Mouse (Mus musculus) brain, embryonic 14.5 days (tissue): Measurements from ENCODE around the gene Lman2. TPM values are rescaled to one million over a fixed set of nuclear protein-coding genes. Genes with fewer than 3 reads are reported as not detected.
A peak's percentile ranks its signal among the peaks of the same experiment; 100 is the strongest.

Source experiments
- DNase-seq: peaks from one replicate; pipeline ENCODE4 v3.0.0-alpha.2; 2011; ENCODE audit warnings: low read depth
- CTCF ChIP-seq: fragments of 200-500 bp; IDR thresholded peaks from 2 replicates; pipeline ENCODE4 v1.5.1; 2012; ENCODE audit warnings: inconsistent platforms, mild to moderate bottlenecking, moderate library complexity, borderline replicate concordance; ENCODE audit not compliant: insufficient read depth, insufficient read length; ENCODE audit errors: extremely low read depth
- POLR2A ChIP-seq: fragments of 200-500 bp; IDR thresholded peaks from 2 replicates; pipeline ENCODE4 v1.6.1; 2012; ENCODE audit warnings: mild to moderate bottlenecking, inconsistent platforms, borderline replicate concordance; ENCODE audit not compliant: poor library complexity, insufficient read depth, insufficient read length, severe bottlenecking; ENCODE audit errors: extremely low read depth
- polyA plus RNA-seq: library from polyadenylated mRNA; depleted of rRNA; stranded (reverse); fragments of >200 nt; gene quantifications from 2 replicates; pipeline ENCODE4 v1.2.3, GENCODE M21; 2012

Lman2 gene
- polyA plus RNA-seq, 1 experiment: 66.2 TPM

DNA sequence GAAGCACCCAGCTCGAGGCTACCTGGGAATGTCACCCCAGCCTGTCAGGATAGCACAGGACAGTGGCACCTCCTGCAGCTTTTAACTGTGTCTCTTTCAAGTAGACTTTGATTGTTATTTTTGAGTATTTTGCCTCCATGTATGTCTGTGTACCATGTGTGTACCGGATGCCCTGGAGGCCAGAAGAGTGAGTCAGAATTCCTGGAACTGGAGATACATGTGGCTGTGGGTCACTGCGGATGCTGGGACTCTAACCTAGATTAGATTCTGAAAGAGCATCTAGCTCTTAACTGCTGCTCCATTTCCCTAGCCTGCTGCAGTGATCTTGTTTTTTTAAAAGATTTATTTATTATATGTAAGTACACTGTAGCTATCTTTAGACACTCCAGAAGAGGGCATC lies 30.3 kb downstream of the Lman2 start:
- TF ChIP-seq POLR2A (no peak), CTCF (no peak)
- DNase-seq: no peak

DNA sequence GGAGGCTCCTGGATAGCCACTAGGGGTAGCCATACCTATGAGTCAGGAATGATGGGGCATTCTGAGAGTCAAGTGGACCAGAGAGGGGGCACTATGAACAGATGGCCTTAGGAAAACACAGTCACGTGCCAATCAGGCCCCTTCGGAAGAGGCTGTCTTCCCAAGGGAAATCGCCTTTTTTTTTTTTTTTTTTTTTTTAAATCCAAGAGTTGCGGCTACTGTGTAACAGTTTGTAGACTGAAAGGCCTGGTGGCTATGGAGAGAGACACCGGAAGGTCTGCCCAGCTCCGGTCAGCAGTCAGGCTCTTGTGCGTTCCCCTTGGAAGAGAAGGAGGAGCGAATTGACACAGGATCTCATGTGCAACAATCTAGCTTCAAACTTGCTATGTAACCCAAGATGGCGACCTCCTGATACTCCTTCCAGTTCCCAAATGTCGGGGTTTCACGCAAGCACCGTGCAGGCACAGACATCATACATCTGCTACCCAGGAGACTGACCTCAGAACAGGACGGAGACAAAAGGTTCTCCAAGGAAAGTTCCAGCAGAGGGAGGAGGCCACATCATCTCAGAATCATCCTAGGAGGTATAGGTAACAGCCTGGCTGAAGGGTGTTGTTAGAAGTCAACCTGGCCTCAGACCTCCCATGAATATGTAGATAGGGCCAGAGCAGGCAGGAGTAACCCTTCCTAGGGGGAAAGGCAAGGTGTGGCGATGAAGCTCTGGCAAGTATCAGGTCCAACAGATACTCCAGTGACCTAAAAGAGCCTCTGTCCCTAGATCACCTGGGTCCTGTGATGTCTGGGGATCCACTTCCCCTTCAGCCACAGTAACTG lies 31.8 kb downstream of the Lman2 start:
- peak; percentile 40; the same call in 1 of the 2 replicates for TF ChIP-seq CTCF
- TF ChIP-seq POLR2A: no peak
- no peak for DNase-seq

DNA sequence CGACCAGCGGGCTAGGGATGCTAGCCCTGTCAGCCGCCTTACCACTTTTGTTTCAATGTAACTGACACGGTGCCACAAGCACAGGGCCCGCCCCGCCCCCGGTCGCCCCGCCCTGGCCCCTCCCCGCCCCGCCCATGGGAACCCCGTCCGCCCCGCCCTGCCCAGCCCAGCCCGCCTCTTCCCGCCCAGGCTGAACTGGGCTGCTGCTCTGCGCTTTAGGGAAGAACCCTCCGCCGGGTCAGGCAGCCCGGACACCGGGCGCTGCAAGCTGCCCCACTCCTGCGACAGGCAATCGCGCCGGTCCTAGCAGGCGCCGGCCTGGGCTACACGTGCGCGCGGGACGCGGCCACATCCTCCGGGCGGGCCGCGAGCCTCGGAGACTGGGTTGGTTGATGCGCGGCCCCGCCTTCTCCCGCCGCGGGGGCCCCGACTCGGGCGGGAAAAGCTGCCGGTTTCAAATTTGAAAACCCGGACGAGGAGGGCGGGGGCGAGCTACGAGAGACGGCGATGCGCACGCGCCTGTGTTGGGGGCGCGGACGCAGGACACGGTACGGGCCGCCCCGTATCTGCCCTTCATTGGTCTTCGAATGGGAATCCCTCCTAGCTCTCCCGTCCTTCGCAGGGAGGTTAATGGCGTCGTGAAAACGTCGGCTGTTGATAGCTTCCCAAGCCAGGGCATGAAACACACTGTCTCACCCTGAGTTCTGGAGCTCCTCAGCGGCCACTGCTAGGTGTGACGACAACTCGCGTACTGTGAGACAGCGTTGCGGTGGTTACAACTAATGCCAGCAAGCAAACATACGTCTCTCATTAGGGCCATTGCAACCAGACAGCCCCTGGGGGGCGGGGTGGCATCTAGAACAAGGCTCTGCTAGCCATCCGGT lies 32.7 kb downstream of the Lman2 start, which contains the start of gene Mxd3:
Gene Mxd3 (minus strand): TSS at position 141 of the 884 bp plus-strand sequence.
- peak; percentile 92 for DNase-seq
- peak; percentile 36; the same call in 1 of the 2 replicates for TF ChIP-seq POLR2A
- TF ChIP-seq CTCF: no peak

DNA sequence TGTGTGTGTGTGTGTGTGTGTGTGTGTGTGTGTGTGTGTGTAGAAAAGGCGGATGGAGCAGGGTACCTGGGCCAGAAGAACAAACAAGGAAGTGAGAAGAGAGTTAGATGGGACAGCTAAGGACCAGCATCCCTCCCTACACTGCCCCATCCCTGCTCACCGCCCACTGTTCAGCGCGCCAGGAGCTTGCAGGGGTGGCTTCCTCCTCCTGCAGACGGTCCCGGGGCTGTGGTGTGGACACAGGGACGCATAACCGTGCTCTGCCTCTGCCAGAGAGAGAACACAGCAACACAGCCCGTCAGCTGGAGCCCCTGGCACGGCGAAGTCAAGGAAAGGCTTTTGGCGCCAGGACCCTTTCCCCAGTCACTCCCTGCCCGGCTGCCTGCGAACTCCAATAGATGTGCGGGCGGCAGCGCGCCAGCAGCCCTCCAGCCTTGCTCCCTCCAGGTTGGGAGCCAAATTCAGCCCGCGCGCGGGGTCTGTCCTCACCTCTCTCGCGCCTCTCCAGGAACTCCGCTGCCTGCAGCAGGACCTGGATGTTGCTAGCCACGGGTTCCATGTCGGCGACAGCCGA lies 33.4 kb downstream of the Lman2 start:
- DNase-seq: peak; percentile 81
- no peak for TF ChIP-seq CTCF
- no peak for TF ChIP-seq POLR2A

DNA sequence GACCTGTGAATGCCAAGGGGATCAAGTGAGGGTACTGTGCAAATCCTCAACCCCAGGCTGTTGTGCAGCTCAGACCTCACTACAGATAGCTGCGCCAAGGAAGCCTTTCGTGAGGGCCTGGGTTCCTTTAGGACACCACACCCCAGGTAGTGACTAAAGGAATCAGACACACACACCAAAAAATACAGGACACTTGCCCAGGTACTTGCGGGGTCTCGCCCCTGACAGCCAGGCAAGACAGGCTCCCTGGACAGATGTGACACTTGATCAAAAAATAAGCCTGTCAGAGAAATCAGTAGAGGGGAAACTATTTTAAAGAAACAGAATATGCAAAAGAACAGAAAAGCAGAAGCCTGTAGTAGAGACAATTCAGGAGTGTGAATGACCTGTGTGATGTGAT lies 33.9 kb downstream of the Lman2 start:
- TF ChIP-seq CTCF (no peak), POLR2A (no peak)
- DNase-seq: no peak

DNA sequence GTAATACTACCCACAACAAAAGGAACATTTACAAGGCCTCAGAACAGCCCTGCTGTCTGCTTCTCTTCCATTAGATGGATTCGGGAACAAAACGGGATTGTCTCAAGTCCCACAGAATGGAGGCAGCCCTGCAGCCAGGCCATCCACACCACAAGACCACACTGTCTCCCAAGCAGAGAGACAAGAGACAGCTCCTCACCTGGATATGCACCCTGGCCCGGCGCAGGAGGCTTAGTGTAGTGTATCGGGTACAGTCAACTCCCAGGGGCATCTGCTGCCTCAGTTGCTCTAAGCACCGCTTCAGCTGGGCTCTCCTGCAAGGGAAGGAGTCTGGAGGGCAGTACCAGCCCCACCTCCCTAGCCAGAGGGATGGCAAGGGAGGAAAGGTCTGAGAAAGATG lies 34.4 kb downstream of the Lman2 start:
- no peak for DNase-seq
- no peak for TF ChIP-seq CTCF
- no peak for TF ChIP-seq POLR2A

DNA sequence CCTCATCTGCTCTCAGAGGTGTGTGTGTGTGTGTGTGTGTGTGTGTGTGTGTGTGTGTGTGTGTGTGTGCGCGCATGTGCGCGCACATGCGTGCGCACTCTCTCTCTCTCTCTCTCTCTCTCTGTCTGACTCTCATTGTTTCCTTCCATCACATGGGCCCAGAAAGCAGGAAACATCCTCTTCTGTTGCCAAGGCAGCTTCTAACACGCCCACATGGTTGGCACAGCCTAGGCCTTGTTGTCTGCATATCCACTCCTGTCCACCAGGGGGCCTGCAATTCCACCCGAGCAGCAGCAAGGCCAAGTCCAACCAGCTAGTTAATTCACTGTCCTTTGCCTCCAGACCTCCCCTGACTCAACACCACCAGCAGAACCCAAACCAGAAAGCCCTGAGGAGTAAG lies 35.0 kb downstream of the Lman2 start:
- peak; percentile 96 for DNase-seq
- TF ChIP-seq CTCF (peak; percentile 97), POLR2A (no peak)

DNA sequence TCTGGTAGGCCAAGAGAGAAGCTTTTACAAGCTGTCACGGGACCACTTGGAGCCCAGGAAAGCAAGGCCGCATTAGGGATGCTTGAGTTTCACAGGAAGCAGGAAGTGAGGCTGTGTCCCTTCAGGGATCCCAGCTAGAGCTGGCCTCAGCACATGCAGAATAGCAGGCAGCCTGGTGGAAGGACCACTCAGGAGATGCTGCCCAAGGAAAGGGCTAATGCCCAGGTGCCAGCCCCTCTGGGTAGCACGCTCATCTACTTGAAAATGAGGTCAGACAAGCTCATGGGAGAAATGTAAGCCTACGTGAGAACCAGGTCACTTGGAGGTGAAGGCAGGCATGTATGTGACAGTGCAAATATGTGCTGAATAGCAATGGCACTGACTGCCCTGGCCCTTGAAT lies 35.4 kb downstream of the Lman2 start:
- DNase-seq: no peak
- TF ChIP-seq CTCF (no peak), POLR2A (no peak)

DNA sequence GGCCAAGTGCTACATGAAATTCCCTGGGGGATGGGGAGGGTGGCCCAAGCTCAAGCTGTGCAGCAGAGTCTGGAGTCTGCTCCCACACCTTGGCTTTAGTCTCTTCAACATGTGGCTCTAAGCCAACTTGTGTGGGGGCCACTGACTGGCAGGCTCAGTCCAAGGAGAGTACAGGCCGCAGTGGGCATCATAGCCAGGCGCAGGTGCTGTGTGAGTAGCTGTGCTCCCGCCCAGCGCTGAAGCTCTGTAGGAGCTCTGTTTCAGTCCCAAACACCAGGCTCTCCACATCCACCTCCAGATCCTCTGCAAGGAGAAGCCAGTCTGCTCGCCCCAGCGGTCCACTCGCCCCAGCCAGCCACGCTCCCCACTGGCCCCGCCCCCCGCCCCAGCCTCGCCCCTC lies 37.0 kb downstream of the Lman2 start:
- DNase-seq: no peak
- TF ChIP-seq POLR2A (no peak), CTCF (no peak)

DNA sequence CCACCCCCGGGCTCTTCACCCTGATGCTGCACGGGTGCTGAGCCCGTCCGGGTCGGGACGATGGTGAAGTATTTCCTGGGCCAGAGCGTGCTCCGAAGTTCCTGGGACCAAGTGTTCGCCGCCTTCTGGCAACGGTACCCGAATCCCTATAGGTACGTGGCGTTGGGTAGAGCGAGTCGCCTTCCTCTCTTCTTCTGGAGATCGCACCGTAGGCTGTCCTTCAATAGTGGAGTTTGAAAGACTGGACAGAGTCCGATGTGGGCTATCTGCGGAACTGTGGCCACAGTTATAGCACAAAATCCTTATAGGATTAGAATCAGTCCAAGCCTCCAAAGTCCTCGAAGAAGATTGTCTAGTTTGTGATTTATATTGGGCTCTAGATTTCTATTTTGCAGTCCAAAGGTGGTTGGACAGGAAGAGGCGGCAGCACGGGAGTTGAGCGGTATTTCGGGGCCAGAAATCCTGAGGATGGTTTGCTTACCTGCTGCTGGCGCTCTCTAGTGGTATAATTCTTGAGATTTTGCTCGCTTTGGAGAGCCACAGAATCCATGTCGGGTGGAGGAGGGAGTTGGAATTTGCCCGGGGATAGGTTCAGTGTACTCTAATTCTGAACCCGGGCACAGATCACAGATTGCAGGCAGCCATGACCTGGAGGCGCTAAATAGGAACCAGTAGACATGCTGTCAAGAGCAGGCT lies 40.3 kb downstream of the Lman2 start:
- TF ChIP-seq CTCF (peak; percentile 42; the same call in 1 of the 2 replicates), POLR2A (no peak)
- DNase-seq: peak; percentile 74
